Mouse (Mus musculus): ENCODE data around the gene Ssu2. TPM values are rescaled to one million over a fixed set of nuclear protein-coding genes. Genes with fewer than 3 reads are reported as not detected.
A peak's percentile ranks its signal among the peaks of the same experiment; 100 is the strongest.

The Ssu2 gene
- polyA plus RNA-seq, 1 experiment from 2014 or later, result 2.7 TPM

- no peak overlapping the region for H3K4me2 ChIP-seq (ENCODE audit: low read depth, low read length)
- no peaks in the 10 kb centered on the region for H3K9me3 ChIP-seq (ENCODE audit: control insufficient read depth, low read length)
- no peak for ATAC-seq
- H3K27ac ChIP-seq (ENCODE audit: low read length), result 0 out of 2 replicates have a peak overlapping the region, but pooled peaks have one; percentile 8
- H3K36me3 ChIP-seq (ENCODE audit: control insufficient read depth, insufficient read depth, low read length), result no peaks in the 10 kb centered on the region
- no peak overlapping the region for H3K9ac ChIP-seq (ENCODE audit: low read depth, low read length)
- H3K4me1 ChIP-seq (ENCODE audit: control insufficient read depth, insufficient read depth, low read length), result no peaks in the 10 kb centered on the region
- no peak overlapping the region for H3K4me3 ChIP-seq (ENCODE audit: low read length)
- no peaks in the 10 kb centered on the region for H3K27me3 ChIP-seq (replicated peaks; ENCODE audit: control insufficient read depth, insufficient read depth, low read length)
- 73% methylated on average over 5 of the region's 5 CpGs for WGBS
These were observed 64.9 kb downstream of the Ssu2 start for GRCm38 (mm10) chr6:112322916-112323315.

- H3K9me3 ChIP-seq (ENCODE audit: control insufficient read depth, low read length), result no peaks in the 10 kb centered on the region
- no peak overlapping the region for H3K4me3 ChIP-seq (ENCODE audit: low read length)
- no peak overlapping the region for H3K4me2 ChIP-seq (ENCODE audit: low read depth, low read length)
- no peaks in the 10 kb centered on the region for H3K36me3 ChIP-seq (ENCODE audit: control insufficient read depth, insufficient read depth, low read length)
- WGBS, result 64% methylated on average over 5 of the region's 5 CpGs
- no peak overlapping the region for H3K9ac ChIP-seq (ENCODE audit: low read depth, low read length)
- H3K27ac ChIP-seq (ENCODE audit: low read length), result no peak overlapping the region
- no peaks in the 10 kb centered on the region for H3K27me3 ChIP-seq (replicated peaks; ENCODE audit: control insufficient read depth, insufficient read depth, low read length)
- ATAC-seq, result no peak
- H3K4me1 ChIP-seq (ENCODE audit: control insufficient read depth, insufficient read depth, low read length), result no peaks in the 10 kb centered on the region
These were observed 67.1 kb downstream of the Ssu2 start for GRCm38 (mm10) chr6:112320679-112321078.

GRCm38 (mm10) chr6:112319449-112319848, 68.4 kb downstream of the Ssu2 start:
- WGBS, result 92% methylated on average over 4 of the region's 4 CpGs
- Histone ChIP-seq H3K27ac (ENCODE audit: low read length) (no peak overlapping the region), H3K4me1 (ENCODE audit: control insufficient read depth, insufficient read depth, low read length) (no peaks in the 10 kb centered on the region), H3K36me3 (ENCODE audit: control insufficient read depth, insufficient read depth, low read length) (no peaks in the 10 kb centered on the region), H3K9me3 (ENCODE audit: control insufficient read depth, low read length) (no peaks in the 10 kb centered on the region), H3K27me3 (replicated peaks; ENCODE audit: control insufficient read depth, insufficient read depth, low read length) (no peaks in the 10 kb centered on the region), H3K9ac (ENCODE audit: low read depth, low read length) (no peak overlapping the region), H3K4me3 (ENCODE audit: low read length) (no peak overlapping the region), H3K4me2 (ENCODE audit: low read depth, low read length) (no peak overlapping the region)
- ATAC-seq, result no peak

GRCm38 (mm10) chr6:112311385-112311784, 76.4 kb downstream of the Ssu2 start:
- no peaks in the 10 kb centered on the region for H3K27me3 ChIP-seq (replicated peaks; ENCODE audit: control insufficient read depth, insufficient read depth, low read length)
- no peak overlapping the region for H3K9ac ChIP-seq (ENCODE audit: low read depth, low read length)
- H3K27ac ChIP-seq (ENCODE audit: low read length), result no peak overlapping the region
- no peak overlapping the region for H3K4me3 ChIP-seq (ENCODE audit: low read length)
- H3K36me3 ChIP-seq (ENCODE audit: control insufficient read depth, insufficient read depth, low read length), result no peaks in the 10 kb centered on the region
- H3K4me1 ChIP-seq (ENCODE audit: control insufficient read depth, insufficient read depth, low read length), result no peaks in the 10 kb centered on the region
- 36% methylated on average over 4 of the region's 4 CpGs for WGBS
- H3K9me3 ChIP-seq (ENCODE audit: control insufficient read depth, low read length), result no peaks in the 10 kb centered on the region
- no peak overlapping the region for H3K4me2 ChIP-seq (ENCODE audit: low read depth, low read length)
- ATAC-seq, result no peak

GRCm38 (mm10) chr6:112309330-112309938, 78.4 kb downstream of the Ssu2 start:
- Histone ChIP-seq H3K4me3 (ENCODE audit: low read length) (no peak overlapping the region), H3K27me3 (replicated peaks; ENCODE audit: control insufficient read depth, insufficient read depth, low read length) (no peaks in the 10 kb centered on the region), H3K9ac (ENCODE audit: low read depth, low read length) (no peak overlapping the region), H3K27ac (ENCODE audit: low read length) (no peak overlapping the region), H3K4me1 (ENCODE audit: control insufficient read depth, insufficient read depth, low read length) (peaks cover 9% of the 10 kb centered on the region), H3K4me2 (ENCODE audit: low read depth, low read length) (no peak overlapping the region), H3K9me3 (ENCODE audit: control insufficient read depth, low read length) (no peaks in the 10 kb centered on the region), H3K36me3 (ENCODE audit: control insufficient read depth, insufficient read depth, low read length) (no peaks in the 10 kb centered on the region)
- WGBS, result 50% methylated on average over 6 of the region's 6 CpGs
- ATAC-seq, result peak; percentile 33; the same call in 1 of the 2 replicates

Other genes with a start within 250 kb of the Ssu2 start
- 12.4 and 14.1 TPM in 2 replicates for gene Lmcd1, start 114.3 kb downstream of the Ssu2 start, polyA plus RNA-seq (2015; fragmentation: Nextera tagmentation; extraction: Ambion mirVana)
- gene Cav3, start 71.5 kb upstream of the Ssu2 start, polyA plus RNA-seq (2015; fragmentation: Nextera tagmentation; extraction: Ambion mirVana), result 1.7 and 1.9 TPM in 2 replicates
- gene Oxtr, start 101.9 kb upstream of the Ssu2 start, polyA plus RNA-seq (2015; fragmentation: Nextera tagmentation; extraction: Ambion mirVana), result 0.17 and 0.24 TPM in 2 replicates